Mouse (Mus musculus): ENCODE measurements around the gene Gm42674.

The Gm42674 gene

DNA sequence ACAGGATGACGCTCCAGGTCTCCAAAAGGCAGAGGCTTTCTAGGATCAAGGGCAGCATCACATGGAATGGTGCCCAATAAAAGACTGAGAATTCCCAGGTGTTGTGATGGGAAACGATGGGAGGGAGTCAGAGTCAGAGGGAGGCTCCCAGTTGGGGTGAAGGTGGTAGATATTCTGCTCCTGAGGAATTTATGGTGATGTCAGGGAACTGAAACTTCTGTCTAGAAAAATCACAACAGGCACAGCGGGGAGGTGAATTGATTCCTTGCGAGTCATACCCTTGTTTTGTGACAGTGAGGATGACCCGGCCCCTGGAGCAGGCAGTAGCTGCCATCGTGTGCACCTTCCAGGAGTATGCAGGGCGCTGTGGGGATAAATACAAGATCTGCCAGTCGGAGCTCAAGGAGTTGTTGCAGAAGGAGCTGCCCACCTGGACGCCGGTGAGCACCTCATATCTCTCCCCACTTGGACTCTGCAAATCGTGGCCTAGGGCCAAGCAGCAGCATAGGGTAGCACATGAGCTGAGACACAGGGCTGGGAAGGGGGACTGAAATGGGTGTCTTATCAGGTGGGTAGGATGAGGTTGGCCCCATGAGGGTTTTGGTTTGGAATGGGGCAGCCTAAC, at the start of gene Gm42674:
Gm42674 (plus strand) TSS at position 419 of the 625 bp plus-strand sequence.
- DNase-seq (ENCODE audit: low read depth, low spot score): no peak

DNA sequence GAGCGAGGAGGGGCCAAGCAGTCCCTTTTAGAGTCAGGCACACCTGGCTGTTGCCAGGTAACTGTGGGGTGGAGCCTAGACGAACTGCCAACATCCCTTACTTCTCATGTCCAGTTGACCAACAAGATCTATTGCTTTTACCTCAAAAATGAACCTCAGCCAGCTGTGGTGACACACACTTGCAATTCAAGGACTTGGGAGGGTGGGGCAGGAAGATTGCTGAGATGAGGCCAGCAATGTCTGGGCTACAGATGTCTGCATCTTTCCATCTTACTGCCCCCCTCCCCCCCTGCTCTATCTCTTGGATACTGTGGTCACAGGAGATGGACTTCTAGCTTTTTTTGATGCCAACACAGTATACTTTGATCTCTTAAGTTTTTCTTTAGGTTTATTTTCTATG, 49.5 kb upstream of the Gm42674 start:
- no peak for DNase-seq (ENCODE audit: low read depth, low spot score)

DNA sequence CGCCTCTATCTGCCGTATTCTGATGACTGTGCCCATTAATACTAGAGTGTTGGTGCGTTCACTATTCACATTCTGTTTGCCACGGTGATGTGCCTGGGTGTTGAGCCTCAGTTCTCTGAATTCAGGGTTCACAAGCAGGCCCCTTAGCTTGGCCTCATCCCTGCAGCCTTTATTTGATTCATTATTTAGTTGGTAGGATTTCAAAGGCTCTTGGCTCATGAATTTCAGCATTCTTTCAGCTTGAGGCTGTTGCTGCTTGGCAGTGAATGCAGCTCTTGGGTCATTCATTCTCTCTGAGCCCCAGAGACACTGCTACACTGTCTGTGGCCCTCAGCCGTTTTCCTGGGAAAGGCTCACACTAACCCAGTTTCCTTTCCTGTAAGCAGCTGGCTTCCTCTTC, 45.8 kb upstream of the Gm42674 start:
- DNase-seq (ENCODE audit: low read depth, low spot score): peak; percentile 28

DNA sequence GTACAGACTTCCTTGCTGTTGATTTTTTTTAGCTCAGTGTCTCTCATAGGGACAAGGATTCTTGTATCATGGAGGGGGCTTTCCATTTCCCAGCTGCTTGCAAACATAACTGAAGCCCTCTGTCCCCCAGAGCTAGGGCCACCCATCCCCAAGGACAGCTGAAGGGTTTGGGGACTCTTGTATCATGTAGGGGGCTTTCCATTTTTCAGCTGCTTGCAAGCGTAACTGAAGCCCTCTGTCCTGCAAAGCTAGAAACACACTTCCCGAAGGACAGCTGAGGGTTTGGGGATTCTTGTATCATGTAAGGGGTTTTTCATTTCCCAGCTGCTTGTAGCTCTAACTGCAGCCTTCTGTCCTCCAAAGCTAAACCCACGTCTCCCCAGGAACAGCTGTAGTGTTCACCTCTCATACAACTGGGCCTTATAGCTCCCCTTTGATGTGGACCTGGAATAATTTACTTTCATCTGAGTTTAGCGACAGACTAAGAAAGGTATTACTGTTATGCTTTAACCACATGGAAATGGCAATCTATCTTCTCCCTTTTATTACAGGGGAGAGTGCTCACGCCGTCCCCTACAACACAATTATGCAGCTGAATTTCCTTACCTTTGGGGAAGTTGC, 41.6 kb upstream of the Gm42674 start, which contains the start of gene S100a3:
S100a3 (plus strand) TSS at position 571 of the 621 bp plus-strand sequence.
- no peak for DNase-seq (ENCODE audit: low read depth, low spot score)

DNA sequence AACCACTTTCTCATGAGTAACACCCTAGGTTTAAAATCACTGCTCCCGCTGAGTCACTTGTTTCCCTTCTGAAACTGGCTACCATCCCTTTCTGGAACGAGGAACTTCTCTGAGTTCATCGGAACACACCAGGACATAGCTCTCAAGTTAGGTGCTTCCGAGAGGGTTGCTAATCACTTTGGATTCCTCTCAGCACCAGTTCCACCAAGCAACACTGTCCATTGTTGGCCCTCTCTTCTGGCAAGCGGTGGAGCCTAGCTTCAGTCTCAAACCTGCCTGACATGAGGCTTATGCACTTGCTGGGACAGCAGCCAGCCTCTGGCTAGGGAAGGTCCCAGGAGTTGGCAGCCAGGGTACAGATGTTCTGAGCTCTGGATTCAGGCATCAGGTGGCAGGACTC, 27.0 kb upstream of the Gm42674 start:
- no peak for DNase-seq (ENCODE audit: low read depth, low spot score)

DNA sequence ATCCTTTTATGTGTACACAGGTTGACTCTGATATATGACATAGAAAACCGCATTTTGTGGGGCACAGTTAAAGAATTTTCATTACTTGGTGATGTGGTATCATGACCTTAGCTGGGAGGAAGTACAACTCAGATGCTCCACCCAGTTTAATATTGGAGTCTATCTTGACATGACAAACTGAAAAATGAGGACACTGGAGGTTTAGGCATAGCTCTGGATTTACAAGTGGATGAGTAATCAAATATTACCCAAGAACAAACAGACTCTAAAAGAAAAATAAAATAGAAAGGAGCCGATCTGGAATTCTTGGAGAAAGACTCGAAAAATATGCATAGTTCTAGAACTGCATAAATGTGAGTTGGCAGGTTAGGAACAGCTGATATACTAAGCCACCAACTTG, 26.4 kb upstream of the Gm42674 start:
- DNase-seq (ENCODE audit: low read depth, low spot score): no peak

DNA sequence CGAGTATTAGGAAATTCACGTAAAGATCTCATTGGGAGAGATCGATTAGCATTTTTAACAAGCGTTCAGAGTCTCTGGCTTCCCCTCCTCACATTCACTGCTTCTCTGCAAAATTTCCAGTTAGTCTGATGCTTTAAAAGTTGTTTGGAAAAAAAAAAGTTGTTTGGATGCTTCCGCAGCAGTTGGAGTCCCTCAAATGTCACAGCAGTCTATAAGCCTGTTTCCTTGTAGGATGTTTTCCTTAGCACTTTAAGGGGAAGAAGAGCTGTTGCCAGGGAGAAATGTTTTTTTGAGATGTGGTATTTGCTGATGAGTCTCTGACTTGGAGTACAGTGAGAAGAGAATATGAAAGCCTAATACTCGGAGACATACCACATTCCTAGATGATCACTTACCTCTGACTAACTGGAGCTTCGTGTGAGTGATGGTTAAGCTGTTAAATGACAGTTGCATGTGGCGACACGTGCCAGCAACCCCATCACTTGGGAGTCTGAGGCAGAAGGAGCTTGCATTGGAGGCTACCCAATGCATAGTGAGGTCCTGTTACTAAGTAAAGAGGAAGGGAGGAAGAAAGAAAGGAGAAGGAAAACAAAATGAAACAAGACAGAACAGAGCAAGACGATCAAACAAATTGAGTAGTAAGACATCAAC, 25.2 kb upstream of the Gm42674 start:
- DNase-seq (ENCODE audit: low read depth, low spot score): no peak

DNA sequence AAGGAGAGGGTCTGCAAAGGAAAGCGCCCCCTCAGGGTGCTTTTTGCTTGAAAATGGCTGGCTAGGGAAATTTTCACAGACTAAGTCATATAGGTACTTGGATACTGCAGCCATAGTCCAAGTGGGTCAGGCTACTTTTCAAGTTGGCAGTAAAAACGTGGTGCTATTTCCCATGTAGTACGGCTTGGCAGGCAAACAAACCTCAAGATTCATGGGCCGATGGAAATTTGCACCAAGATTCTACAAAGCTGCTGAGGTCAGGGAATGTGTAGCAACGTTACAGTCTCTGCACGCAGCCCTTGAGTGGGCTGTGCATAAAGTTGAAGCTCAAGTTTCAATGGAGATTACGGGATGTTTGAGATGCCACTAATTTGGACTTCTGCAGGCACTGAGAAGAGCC, 22.3 kb upstream of the Gm42674 start:
- no peak for DNase-seq (ENCODE audit: low read depth, low spot score)

DNA sequence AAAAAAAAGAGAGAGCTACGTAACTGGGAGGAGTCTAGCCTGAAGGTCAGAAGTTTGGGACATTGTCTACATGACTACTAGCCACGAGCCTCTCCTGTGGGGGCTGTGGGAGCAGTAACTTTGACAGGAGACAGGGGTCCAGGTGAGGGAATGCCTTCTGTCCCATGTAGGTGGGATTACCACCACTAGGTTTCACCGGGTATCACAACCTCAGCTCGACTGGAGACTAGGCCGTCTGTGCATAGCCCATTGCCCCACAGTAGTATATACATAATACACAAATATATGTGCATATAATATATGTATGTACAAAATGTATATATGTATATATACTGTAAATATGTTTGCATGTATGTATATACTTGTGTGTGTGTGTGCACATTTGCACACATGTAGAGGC, 20.6 kb upstream of the Gm42674 start:
- DNase-seq (ENCODE audit: low read depth, low spot score): no peak

DNA sequence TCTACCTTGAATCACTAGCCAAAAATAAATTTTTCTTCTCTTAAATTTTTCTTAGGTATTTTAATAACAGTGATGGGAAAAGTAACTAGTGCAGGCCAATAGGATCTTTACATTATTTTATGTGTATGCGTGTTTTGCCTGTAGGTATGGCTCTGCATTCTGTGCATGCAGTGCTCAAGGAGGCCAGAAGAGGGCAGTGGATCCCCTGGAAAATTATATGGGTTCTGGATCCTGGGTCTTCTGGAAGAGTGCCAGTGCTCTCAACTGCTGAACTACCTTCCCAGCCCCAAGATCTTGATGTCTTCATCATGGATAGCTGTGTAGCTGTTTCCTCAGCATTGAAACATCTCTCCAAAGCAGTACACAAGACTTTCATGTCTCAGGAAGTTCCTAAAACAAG, 19.5 kb upstream of the Gm42674 start:
- no peak for DNase-seq (ENCODE audit: low read depth, low spot score)

DNA sequence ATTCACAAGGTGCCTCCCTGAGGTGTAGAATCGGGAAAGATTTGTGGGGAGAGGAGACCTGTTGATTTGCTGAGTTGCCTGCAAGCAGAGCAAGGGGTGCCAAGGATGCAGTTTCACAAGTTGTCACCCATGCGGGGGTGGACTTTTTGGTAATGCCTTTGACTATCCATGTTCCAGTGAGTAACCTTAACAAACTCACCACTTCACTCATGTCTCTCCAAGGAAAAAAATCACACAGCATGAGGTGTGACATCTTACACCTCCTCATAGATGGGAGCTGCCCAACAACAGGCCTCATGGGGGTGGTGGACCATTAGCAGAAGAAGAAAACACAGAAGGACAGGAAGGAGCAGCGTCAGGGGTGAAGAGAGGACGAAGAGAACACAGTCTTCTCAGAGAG, 19.1 kb upstream of the Gm42674 start:
- no peak for DNase-seq (ENCODE audit: low read depth, low spot score)

DNA sequence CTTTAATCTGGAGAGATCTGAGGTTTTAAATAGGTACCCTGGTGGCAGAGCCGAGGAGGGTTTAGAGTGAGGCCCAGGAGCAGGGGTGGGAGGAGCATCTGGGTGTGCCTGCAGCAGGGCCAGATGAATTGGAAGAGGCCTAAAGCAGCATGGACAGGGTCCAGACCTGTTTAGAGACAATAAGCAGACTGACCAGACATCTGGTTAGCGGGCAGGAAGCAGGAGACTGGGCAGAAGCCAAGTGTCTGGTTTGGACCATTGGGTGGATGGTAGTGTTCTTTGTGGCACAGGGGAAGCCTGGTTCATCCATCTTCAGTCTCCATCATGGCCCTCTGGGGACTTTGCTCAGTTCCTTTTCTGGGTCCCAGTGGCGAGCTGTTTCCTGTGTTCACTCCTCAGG, 17.8 kb upstream of the Gm42674 start:
- DNase-seq (ENCODE audit: low read depth, low spot score): no peak

DNA sequence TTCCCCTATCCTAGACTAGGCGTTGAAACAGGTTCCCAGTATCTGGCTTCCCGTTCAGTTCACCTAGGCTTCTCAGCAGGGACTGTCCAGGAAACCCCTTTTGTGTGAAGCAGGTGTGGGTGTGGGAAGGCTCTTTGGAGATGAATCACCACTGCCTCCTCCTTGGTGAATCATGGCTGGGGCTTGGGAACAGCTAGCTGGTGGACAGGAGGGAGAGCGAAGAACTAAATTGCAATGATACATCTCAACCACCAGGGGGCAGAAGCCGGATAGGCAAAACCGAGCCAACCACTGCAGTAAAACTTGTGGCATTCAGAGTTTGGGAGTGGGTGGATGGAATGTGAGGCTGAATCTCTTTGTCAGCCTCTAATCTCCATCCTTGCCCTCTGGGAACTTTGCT, 16.1 kb upstream of the Gm42674 start:
- peak; percentile 82 for DNase-seq (ENCODE audit: low read depth, low spot score)

DNA sequence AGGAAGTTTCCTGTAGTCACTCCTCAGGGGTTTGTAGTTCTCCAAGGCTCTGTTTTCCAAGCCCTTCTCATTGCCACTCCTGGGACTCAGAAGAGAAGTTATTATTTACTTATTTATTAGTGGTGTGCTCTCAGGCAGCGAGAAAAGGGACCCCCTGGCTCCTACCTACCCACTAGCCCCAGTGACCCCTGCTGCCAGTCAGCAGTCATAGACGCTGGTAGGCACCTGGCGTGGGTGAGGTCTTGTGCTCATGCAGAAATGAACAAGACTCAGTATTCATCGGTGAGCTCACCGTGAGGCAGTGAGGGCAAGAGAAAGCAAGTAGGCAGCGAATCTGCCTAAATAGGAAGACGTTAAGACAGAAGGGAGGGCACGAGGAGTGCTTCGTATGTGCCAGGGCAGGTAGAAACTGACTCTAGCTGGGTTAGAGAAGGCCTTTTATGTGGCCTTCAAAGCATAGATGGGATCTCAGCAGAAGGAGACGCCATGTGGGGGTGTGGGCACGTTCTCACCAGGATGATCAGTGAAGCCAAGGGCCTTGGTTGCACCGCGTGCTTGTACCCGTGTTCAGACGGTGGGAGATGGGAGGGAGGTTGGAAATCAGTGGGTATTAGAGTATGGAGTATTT, 15.6 kb upstream of the Gm42674 start:
- no peak for DNase-seq (ENCODE audit: low read depth, low spot score)

DNA sequence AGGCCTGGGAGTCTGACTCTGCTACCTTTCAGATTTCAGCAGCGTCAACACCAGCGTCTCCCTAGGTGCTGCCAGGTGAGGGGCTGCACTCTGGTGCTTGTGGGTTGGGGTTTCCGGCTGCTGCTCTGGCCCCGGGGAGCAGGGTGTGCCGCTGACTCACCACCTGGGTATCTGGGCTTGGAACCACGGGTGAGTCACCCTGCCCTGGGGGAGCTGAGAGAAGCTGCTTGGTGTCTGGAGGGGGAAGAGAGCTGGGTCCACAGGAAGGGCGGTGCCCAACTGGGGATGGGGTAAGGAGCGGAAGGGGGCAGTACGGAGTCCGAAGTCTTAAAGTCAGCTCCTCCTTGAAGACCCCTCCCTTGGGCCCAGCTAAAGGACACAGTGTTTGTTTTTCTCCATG, 14.8 kb upstream of the Gm42674 start:
- no peak for DNase-seq (ENCODE audit: low read depth, low spot score)

DNA sequence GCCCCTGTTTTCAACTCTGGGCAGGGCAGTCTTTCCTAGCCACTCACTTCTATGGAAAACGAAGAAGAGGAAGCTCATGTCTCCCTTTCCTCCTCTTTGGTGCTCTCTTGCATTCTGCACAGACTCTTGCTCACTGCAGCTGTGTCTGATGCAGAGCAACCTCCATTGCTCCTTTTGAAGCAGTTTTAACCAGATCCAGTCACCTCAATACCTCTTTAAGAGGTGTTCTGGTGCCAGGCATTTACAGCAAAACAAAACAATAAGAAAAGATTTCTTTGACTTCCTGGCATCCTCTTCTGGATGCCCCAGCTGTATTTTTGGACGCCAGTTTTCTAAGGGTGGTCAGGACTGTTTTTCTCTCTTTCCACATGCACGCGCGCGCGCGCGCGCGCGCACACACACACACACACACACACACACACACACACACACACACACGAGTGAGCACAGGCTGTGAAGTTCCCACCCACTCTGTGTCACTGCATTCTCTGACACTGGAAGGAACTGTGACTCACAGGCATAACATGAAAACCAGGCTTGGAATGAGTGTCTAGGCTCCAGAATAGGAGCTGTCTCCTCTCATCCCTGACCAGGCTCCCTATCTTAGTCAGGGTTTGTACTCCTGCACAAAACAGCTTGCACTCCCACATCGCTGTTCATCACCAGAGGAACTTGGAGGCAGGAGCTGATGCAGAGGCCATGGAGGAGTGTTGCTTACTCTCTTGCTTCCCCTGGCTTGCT, 14.2 kb upstream of the Gm42674 start:
- peak; percentile 87 for DNase-seq (ENCODE audit: low read depth, low spot score)

DNA sequence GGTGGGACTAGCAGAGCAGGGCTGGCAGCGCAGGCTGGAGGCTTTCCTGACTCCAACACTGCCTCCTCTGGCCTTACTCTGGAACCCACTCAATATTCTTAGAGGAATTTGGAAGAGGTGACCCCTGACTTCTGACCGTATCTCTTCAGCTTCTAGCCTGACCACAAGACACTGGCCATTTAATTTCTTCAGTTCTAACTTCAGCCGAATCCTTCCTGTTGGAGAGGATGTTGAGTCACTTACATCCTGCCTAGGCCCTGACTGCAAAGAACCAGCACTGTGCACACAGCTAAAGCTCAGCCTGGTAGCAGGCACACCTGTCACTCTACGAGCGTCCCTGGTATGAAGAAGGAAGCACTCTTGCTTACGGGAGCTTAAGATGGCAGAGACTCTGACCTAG, 12.3 kb upstream of the Gm42674 start:
- DNase-seq (ENCODE audit: low read depth, low spot score): no peak

DNA sequence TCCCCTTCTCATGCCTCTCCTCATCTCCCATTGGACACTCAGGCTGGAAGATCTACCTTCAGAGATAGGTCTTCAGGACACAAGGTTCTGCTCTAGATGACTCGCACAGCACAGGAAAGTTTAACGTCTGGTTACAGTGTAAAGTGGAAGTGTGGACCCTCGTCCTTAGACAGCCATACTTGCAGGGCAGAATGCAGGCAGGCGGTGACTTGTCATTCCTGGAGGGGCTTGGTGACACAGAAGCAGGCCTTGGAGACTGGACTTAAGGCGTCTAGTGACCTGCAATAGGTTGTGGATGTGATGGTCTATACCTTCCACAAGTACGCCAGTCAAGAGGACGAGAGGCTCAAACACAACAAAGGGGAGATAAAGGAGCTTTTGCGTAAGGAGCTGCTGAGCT, 11.8 kb upstream of the Gm42674 start, which contains the start of gene S100a2:
S100a2 (plus strand) TSS at position 301 of the 400 bp plus-strand sequence.
- DNase-seq (ENCODE audit: low read depth, low spot score): no peak

DNA sequence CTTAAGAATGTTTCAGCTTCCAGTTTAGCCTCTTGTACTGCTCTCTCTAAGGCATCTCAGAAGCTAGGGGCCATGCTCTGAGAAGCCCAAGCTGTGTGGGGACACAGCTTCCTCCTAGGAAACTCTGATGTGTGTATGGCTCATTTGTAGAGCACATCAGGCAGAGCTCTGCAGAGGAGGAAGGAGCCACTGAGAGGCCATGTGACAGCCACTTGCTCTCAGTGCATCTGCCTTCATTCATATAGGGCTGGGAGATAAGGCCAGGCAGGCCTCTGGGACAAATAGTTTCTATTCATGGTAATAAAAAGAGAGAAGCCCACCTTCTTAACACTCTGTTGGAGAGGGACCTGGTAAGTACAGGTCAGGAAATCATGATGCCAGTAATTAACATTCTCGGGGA, 7.2 kb upstream of the Gm42674 start:
- DNase-seq (ENCODE audit: low read depth, low spot score): no peak

DNA sequence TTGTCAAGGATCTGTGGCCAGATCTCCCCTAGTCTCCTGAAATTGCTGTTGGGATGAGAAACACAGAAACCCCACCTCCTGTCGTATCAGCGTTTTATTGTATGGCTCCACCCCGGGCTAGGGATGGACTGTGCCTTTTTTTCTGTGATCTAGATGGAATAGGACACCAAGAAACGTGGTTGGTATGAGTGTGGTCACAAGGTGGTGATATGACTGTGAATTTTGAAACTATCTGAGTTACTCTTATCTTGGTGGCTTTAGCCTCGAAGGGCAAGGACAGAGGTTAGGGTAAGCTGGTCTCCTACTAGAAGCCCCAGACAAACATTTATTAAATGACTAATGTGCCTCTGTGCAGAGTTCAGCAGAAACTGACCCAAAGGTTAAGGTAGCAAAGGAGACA, 6.1 kb upstream of the Gm42674 start:
- DNase-seq (ENCODE audit: low read depth, low spot score): no peak

DNA sequence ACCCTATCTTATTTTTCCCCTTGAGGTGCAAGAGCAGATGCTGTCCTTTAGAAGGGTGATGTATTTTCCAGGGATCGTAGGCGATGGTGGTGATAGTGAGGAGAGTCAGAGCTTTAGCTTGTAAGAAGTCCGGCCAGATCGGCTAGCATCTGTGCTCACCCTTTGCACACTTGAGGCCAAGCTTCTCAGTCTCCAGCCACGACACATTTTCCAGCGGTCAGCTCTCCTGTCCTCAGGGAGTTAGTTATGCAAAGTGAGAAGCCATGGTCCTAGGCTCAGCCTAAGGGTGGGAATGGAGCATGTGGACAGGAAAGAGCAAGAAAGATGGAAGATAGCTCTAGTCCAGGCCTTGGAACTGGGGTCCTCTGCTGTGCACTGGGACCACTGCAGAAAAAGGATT, 4.9 kb upstream of the Gm42674 start:
- DNase-seq (ENCODE audit: low read depth, low spot score): no peak

DNA sequence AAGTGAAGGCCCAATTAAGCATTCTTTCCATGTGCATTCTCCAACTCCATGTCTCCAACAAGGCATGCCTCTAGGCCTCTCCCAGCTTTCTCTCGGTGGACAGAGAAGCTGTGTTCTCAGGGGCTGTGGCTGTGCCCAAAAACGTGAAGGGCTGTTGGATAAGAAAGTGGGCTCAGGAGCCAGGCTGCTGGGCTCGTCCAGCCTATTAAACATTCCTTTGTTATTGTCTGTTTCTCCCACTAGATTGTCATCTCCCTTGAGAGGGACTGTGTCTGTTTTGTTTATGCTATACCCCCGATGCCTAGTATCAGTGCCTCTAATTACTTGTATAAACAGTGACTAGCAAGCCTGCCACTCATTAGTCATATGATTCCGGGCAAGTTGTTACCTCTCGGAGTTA, 4.0 kb upstream of the Gm42674 start:
- no peak for DNase-seq (ENCODE audit: low read depth, low spot score)

Measured in telencephalon, adult 2 months (tissue).